Mouse (Mus musculus) layer of hippocampus, postnatal 10 days (tissue): Measurements from ENCODE around the gene Cyp1a1. TPM values are rescaled to one million over a fixed set of nuclear protein-coding genes. Genes with fewer than 3 reads are reported as not detected.

Experiments
- total RNA-seq, 2 experiments: library from RNA; stranded (reverse); gene quantifications; 2 replicates each; pipeline ENCODE4 v1.2.3; 2021

The Cyp1a1 gene
- total RNA-seq, 2 experiments from 2014 or later = 0.48 to 0.60 TPM

Other genes starting within 250 kb of the Cyp1a1 start
- gene Ppcdc, start 247.8 kb upstream of the Cyp1a1 start, total RNA-seq = 10 to 100 TPM; 14.2 to 15.5 TPM
- gene Scamp5, start 219.9 kb upstream of the Cyp1a1 start, total RNA-seq = 100 to 1,000 TPM; 345 to 387 TPM
- gene Rpp25, start 183.9 kb upstream of the Cyp1a1 start, total RNA-seq = 10 to 100 TPM; 11.5 to 11.7 TPM
- 100 to 1,000 TPM; 486 to 497 TPM for gene Cox5a, start 166.7 kb upstream of the Cyp1a1 start, total RNA-seq
- 10 to 100 TPM; 24.6 to 28.8 TPM for gene Fam219b, start 150.4 kb upstream of the Cyp1a1 start, total RNA-seq
- gene Mpi, start 135.2 kb upstream of the Cyp1a1 start, total RNA-seq = 10 to 100 TPM; 70.4 to 76.5 TPM
- gene Scamp2, start 127.0 kb upstream of the Cyp1a1 start, total RNA-seq = 10 to 100 TPM; 28.9 to 33.3 TPM
- 10 to 100 TPM; 26.3 to 27.0 TPM for gene Ulk3, start 98.5 kb upstream of the Cyp1a1 start, total RNA-seq
- gene Cplx3, start 81.6 kb upstream of the Cyp1a1 start, total RNA-seq = 1 to 10 TPM; 1.9 to 2.6 TPM
- not detected for gene Lman1l, start 67.2 kb upstream of the Cyp1a1 start, total RNA-seq
- gene Csk, start 34.3 kb upstream of the Cyp1a1 start, total RNA-seq = 10 to 100 TPM; 56.6 to 59.0 TPM
- not detected for gene Cyp1a2, start 4.2 kb upstream of the Cyp1a1 start, total RNA-seq
- 10 to 100 TPM; 14.6 to 16.0 TPM for gene Edc3, start 20.6 kb downstream of the Cyp1a1 start, total RNA-seq
- gene Clk3, start 77.9 kb downstream of the Cyp1a1 start, total RNA-seq = 10 to 100 TPM; 64.3 to 66.9 TPM
- 10 to 100 TPM; 10.0 to 11.8 TPM for gene Arid3b, start 148.9 kb downstream of the Cyp1a1 start, total RNA-seq
- 10 to 100 TPM; 95.3 to 98.4 TPM for gene Ubl7, start 223.1 kb downstream of the Cyp1a1 start, total RNA-seq